Mouse (Mus musculus): ENCODE results near the gene Mif.
A peak's percentile ranks its signal among the peaks of the same experiment; 100 is the strongest.

Mif gene

GRCm38 (mm10) chr10:75839092-75839491 is 20.9 kb downstream of the Mif start:
- DNase-seq (ENCODE audit: low read depth, low spot score) = no peak

GRCm38 (mm10) chr10:75837248-75837759 is 22.7 kb downstream of the Mif start, which contains the start of gene Gstt2:
Gstt2 (minus strand) TSS chr10:75837424.
- DNase-seq (ENCODE audit: low read depth, low spot score) = peak; percentile 99

GRCm38 (mm10) chr10:75835761-75836531 is 24.1 kb downstream of the Mif start:
- DNase-seq (ENCODE audit: low read depth, low spot score) = no peak

- no peak for DNase-seq (ENCODE audit: low read depth, low spot score)
Observed at GRCm38 (mm10) chr10:75835307-75835706, 24.7 kb downstream of the Mif start.

- no peak for DNase-seq (ENCODE audit: low read depth, low spot score)
Observed at GRCm38 (mm10) chr10:75834721-75835120, 25.3 kb downstream of the Mif start.

GRCm38 (mm10) chr10:75834250-75834649 is 25.8 kb downstream of the Mif start:
- DNase-seq (ENCODE audit: low read depth, low spot score) = no peak

DNA sequence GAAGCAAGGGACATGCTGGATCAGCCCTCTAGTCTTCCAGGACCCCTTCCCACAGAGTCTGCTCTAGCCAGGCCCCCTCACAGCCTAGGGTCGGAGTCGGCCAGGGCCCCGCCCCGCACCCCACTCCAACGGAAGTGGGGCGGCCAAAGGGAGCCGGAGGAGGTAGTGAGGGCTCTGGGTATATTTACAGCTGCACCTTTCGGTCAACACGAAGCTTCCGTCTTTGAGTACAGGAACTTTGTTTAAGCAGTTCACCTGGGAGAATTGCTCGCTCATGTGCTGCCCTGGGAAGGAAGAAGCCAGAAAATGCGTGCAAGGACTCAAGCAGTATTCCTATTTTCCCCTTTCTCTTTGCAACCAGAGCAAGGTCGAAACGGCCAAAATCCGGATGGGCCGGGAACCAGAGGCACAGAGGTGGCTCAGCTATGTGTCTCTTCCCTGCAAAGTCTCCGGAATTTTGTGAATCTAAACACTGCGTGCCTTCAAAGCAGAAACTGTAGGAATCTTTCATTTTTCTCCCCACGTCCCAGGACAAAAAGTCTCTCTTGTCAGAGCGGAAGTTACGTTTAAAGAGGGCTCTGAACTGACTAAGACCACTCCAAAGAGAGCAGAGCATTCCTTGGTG is 26.5 kb downstream of the Mif start:
- no peak for DNase-seq (ENCODE audit: low read depth, low spot score)

- no peak for DNase-seq (ENCODE audit: low read depth, low spot score)
Observed at GRCm38 (mm10) chr10:75832272-75832895, 27.7 kb downstream of the Mif start.

DNA sequence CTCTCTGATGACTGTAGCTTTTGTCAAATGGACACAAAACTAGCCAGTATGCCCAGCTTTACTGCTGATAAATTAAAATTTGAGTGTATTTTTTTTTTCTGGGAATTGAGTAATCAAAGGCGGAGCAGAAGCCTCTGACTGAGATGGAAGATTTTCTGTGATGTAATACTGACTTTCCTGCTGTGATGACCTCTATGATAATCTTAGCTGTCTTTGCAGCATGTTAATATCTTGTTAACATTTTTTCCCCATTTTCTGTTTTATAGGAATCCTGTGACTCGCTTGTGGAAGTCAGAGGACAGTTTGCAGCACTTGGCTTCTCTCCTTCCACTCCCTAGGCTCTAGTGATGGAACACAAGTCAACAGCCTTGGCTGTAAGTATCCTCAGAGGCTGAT is 29.8 kb downstream of the Mif start:
- DNase-seq (ENCODE audit: low read depth, low spot score) = no peak

GRCm38 (mm10) chr10:75829529-75830274 is 30.3 kb downstream of the Mif start:
- DNase-seq (ENCODE audit: low read depth, low spot score) = no peak

GRCm38 (mm10) chr10:75828500-75828931 is 31.5 kb downstream of the Mif start:
- DNase-seq (ENCODE audit: low read depth, low spot score) = no peak

DNA sequence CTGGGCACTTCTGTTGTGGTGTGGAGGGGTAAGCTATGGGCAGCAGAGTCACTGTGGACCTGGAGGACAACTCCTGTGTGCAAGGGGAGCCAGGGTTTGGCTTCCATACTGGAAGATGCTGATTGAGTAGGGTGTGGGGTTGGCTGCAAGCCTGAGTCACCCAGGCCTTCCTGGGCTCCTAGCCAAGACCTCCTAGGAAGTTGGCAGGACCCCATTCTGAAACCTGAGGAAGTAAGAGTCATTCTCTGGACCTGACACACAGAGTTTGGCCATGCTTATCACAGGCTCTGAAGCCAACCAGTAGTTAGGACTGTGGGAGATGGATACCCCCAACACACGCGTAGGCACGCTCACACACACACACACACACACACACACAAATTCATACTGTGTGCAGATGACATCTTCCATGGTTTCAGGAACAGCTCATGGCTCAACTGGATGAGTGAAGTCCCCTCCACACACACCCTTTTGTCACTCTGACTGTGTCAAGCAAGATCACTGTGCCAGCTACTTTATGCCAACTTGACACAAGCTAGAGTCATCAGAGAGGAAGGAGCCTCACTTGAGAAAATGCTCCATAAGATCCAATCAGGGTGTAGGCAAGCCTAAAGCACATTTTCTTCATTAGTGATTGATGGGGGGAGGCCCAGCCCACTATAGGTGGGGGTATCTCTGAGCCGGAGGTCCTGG is 32.2 kb downstream of the Mif start:
- no peak for DNase-seq (ENCODE audit: low read depth, low spot score)

DNA sequence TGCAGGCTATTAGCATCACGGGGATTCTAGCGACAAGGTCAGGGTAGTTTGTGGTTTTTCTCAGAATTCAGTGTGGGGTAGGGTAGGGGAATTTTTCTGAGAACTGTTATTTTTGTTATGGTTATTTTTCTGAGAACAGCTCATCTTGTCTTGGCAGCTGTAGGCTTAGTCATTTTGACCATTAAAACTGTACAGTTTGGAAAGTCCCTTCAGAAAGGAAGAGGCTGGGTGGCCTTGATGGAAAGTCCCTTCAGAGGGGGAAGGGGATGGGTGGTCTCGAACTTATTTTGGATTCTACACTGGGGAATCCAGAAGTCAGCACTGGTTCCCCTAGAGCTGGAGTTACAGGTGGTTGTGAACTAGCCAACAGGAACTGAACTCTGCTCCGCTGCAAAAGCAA is 35.5 kb downstream of the Mif start:
- DNase-seq (ENCODE audit: low read depth, low spot score) = no peak

- DNase-seq (ENCODE audit: low read depth, low spot score) = no peak
Observed at GRCm38 (mm10) chr10:75823782-75824181, 36.3 kb downstream of the Mif start.

DNA sequence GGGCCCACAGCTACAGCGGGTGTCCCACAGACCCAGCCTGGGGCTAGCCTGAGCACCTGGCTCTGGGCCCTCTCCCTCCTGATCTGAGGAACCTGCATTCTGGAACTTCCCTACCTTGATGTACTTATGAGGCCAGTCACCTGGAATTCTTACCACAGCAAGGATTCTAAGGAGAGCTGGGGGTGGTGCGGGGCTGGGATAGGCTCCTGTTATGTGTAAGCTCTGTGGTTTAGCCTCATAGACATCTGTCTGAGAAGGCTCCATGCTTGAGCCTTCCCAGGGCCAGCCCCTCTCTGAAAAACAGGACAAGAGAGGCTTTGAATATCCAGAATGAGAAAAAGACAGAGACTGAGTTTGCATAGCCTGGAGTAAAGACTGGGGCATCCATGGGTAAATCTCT is 37.6 kb downstream of the Mif start, which contains the start of gene Gstt4:
TSS of gene Gstt4 (minus strand) at position 101 of the 400 bp plus-strand sequence.
- no peak for DNase-seq (ENCODE audit: low read depth, low spot score)

- no peak for DNase-seq (ENCODE audit: low read depth, low spot score)
Observed at GRCm38 (mm10) chr10:75819882-75820281, 40.2 kb downstream of the Mif start.

DNA sequence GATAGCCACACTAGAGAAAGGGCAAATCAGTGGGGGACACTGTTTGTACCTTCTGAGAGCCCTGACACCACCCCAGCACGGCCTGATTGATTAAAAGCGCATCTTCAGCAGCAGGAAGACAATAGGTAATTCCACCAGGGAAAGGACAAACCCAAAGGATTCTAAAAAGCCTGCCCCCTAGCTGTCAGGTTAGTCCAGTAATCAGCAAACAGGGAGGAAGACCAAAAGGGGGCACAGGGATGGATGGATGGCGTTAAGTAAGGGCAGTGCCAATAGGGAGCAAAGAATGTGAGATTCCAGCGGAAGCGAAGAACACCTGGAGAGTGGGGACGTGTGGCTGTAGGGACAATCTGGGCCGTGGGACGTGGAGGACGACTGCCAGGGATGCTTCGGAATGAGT is 41.4 kb downstream of the Mif start:
- DNase-seq (ENCODE audit: low read depth, low spot score) = no peak
